Mouse (Mus musculus) ES-Bruce4 (cell line): Measurements from ENCODE around the gene Esf1. TPM values are rescaled to one million over a fixed set of nuclear protein-coding genes. Genes with fewer than 3 reads are reported as not detected.
"Not testable (repeated sequence)": the region's sequence is repeated elsewhere in the genome, so short reads cannot be mapped to it uniquely, and the experiment has no call there.

Source experiments
- H3K27ac ChIP-seq: 2 replicates; pipeline ENCODE4 v1.5.1; 2012; ENCODE audit warnings: low read length, inconsistent platforms; ENCODE audit not compliant: insufficient read depth
- H3K27me3 ChIP-seq: 2 replicates; pipeline ENCODE4 v1.6.1; 2012; ENCODE audit warnings: mild to moderate bottlenecking, low read length, inconsistent platforms; ENCODE audit not compliant: control insufficient read depth, poor library complexity, insufficient read depth, severe bottlenecking
- H3K36me3 ChIP-seq: 2 replicates; pipeline ENCODE4 v1.6.1; 2012; ENCODE audit warnings: inconsistent platforms, mild to moderate bottlenecking, low read length, moderate library complexity; ENCODE audit not compliant: control insufficient read depth, poor library complexity, insufficient read depth, severe bottlenecking
- H3K4me1 ChIP-seq: one replicate; pipeline ENCODE4 v1.8.1; 2011; ENCODE audit warnings: low read length; ENCODE audit not compliant: control insufficient read depth, insufficient read depth
- H3K4me3 ChIP-seq: 2 replicates; pipeline ENCODE4 v1.5.1; 2011; ENCODE audit warnings: low read depth, mild to moderate bottlenecking, low read length
- H3K9ac ChIP-seq: 2 replicates; pipeline ENCODE4 v1.6.1; 2012; ENCODE audit warnings: low read depth, mild to moderate bottlenecking, inconsistent platforms; ENCODE audit not compliant: poor library complexity, severe bottlenecking
- H3K9me3 ChIP-seq: replicated peaks from 2 replicates; pipeline ENCODE4 v1.6.1; 2012; ENCODE audit warnings: mild to moderate bottlenecking, low read length, inconsistent platforms; ENCODE audit not compliant: control insufficient read depth, poor library complexity, insufficient read depth, severe bottlenecking
- CTCF ChIP-seq: IDR thresholded peaks from one replicate; pipeline ENCODE4 v1.8.1; 2011; ENCODE audit warnings: low read depth, low read length
- EP300 ChIP-seq: IDR thresholded peaks from 2 replicates; pipeline ENCODE4 v1.6.1; 2011; ENCODE audit warnings: low read depth, low read length; ENCODE audit not compliant: insufficient read depth
- POLR2A ChIP-seq: IDR thresholded peaks from one replicate; pipeline ENCODE4 v1.8.1; 2011; ENCODE audit warnings: low read length; ENCODE audit not compliant: insufficient read depth
- polyA plus RNA-seq: library from polyadenylated mRNA; stranded (reverse); fragments of >200 nt; gene quantifications from 2 replicates; pipeline ENCODE4 v1.2.4, GENCODE M21; 2011; ENCODE audit warnings: low read depth; ENCODE audit not compliant: missing spikeins, insufficient read depth, insufficient read length

Gene Esf1
- polyA plus RNA-seq, 1 experiment: 65.2 TPM

- Histone ChIP-seq H3K27me3 (no peaks in the 10 kb centered on the region), H3K4me1 (no peaks in the 10 kb centered on the region), H3K27ac (no peak overlapping the region), H3K36me3 (no peaks in the 10 kb centered on the region), H3K9ac (no peak overlapping the region), H3K4me3 (no peak overlapping the region), H3K9me3 (no peaks in the 10 kb centered on the region)
- TF ChIP-seq POLR2A (no peak), EP300 (no peak), CTCF (no peak)
Measured at GRCm38 (mm10) chr2:140099971-140100370, 70.4 kb downstream of the Esf1 start.

DNA sequence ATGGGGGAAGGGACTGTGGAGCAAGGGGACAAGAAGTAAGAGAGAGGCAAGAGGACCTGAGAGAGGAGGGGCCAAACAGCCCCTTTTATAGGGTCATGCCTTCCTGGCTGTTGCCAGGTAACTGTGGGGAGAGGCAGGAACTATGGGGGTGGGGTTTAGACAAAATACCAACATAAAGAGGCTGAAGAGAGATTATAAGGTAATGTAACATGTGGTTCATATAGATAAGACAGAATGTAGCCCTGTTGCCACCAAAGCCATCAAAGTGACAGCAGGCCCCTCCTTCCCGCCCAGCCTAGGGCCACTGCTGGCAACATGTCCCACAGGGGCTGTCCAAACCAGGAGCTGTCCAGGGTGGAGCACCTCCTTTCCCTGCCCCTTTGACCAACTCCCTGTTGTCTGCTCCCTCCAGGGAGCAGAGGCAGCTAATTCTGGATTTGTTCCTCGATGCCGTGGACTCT lies 73.2 kb downstream of the Esf1 start:
- H3K4me1 ChIP-seq: no peaks in the 10 kb centered on the region
- H3K27me3 ChIP-seq: no peaks in the 10 kb centered on the region
- H3K9ac ChIP-seq: no peak overlapping the region
- no peaks in the 10 kb centered on the region for H3K36me3 ChIP-seq
- no peaks in the 10 kb centered on the region for H3K9me3 ChIP-seq
- H3K27ac ChIP-seq: no peak overlapping the region
- TF ChIP-seq POLR2A (no peak), EP300 (no peak), CTCF (no peak)
- no peak overlapping the region for H3K4me3 ChIP-seq

DNA sequence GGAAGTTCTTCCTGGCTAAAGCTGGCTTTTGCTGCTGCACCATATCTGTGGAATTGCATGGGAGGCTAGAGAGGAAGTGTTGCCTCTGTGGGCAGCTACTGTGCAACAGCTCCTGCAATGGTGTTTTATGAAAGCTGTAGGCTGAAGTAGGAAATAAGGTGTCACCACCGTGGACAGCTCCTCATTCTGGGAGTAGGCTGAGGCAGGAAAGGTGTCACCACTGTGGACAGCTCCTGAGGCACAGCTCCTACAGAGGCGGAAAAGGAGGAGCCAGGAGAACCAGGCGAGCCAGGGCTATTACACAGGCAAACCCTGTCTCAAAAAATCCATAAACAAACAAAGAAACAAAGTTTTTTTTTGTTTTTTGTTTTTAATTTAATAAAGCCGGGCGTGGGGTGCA lies 74.3 kb downstream of the Esf1 start:
- TF ChIP-seq EP300 (no peak), POLR2A (no peak), CTCF (no peak)
- Histone ChIP-seq H3K27ac (no peak overlapping the region), H3K9ac (no peak overlapping the region), H3K9me3 (no peaks in the 10 kb centered on the region), H3K36me3 (no peaks in the 10 kb centered on the region), H3K4me3 (no peak overlapping the region), H3K27me3 (no peaks in the 10 kb centered on the region), H3K4me1 (no peaks in the 10 kb centered on the region)

GRCm38 (mm10) chr2:140093433-140093832 lies 76.9 kb downstream of the Esf1 start:
- TF ChIP-seq POLR2A: no peak
- no peak for TF ChIP-seq CTCF
- TF ChIP-seq EP300: no peak
- H3K9ac ChIP-seq: no peak overlapping the region
- H3K27ac ChIP-seq: no peak overlapping the region
- H3K36me3 ChIP-seq: no peaks in the 10 kb centered on the region
- H3K4me3 ChIP-seq: no peak overlapping the region
- H3K4me1 ChIP-seq: no peaks in the 10 kb centered on the region
- no peaks in the 10 kb centered on the region for H3K27me3 ChIP-seq
- no peaks in the 10 kb centered on the region for H3K9me3 ChIP-seq

- Histone ChIP-seq H3K36me3 (no peaks in the 10 kb centered on the region), H3K4me1 (peaks cover 3% of the 10 kb centered on the region), H3K4me3 (no peak overlapping the region), H3K27ac (no peak overlapping the region), H3K9me3 (no peaks in the 10 kb centered on the region), H3K27me3 (no peaks in the 10 kb centered on the region), H3K9ac (no peak overlapping the region)
- no peak for TF ChIP-seq CTCF
- no peak for TF ChIP-seq POLR2A
- TF ChIP-seq EP300: no peak
Measured at GRCm38 (mm10) chr2:140084245-140084644, 86.1 kb downstream of the Esf1 start.

GRCm38 (mm10) chr2:140080747-140081577 lies 89.4 kb downstream of the Esf1 start:
- H3K27me3 ChIP-seq: no peaks in the 10 kb centered on the region
- H3K36me3 ChIP-seq: no peaks in the 10 kb centered on the region
- TF ChIP-seq POLR2A (no peak), EP300 (no peak), CTCF (no peak)
- no peaks in the 10 kb centered on the region for H3K9me3 ChIP-seq
- H3K4me3 ChIP-seq: no peak overlapping the region
- H3K9ac ChIP-seq: no peak overlapping the region
- peaks cover 7% of the 10 kb centered on the region for H3K4me1 ChIP-seq
- no peak overlapping the region for H3K27ac ChIP-seq

DNA sequence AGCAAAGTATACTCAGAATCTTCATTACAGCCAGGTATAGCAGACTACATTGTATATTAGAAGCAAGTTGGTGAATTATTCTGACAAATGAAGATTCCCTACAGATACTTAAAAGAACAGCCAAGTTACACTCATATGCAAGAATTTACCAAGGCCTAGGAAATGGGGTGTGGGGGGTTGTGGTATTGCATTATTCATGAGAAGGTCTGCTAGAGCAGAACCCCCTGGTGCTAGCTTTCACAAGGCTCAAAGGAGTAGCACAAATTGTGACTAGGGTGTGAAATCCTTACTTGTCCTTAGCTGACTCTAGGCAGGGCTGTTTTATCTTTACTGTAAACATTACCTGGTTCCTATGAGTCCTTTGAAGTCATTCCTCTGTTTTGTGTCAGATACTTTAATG lies 91.1 kb downstream of the Esf1 start:
- not testable (repeated sequence) for H3K36me3 ChIP-seq, H3K4me3 ChIP-seq, H3K4me1 ChIP-seq, H3K27me3 ChIP-seq, H3K9ac ChIP-seq, H3K27ac ChIP-seq, H3K9me3 ChIP-seq
